Mouse (Mus musculus): ENCODE data around the gene Prr5l.

Gene Prr5l

GRCm38 (mm10) chr2:101816646-101817308 lies 66.0 kb downstream of the Prr5l start:
- TF ChIP-seq GATA4 (IDR thresholded peaks at IDR 0.05; ENCODE audit: insufficient replicate concordance, low read length), result no peak

- no peak for TF ChIP-seq GATA4 (IDR thresholded peaks at IDR 0.05; ENCODE audit: insufficient replicate concordance, low read length)
These were observed 67.4 kb downstream of the Prr5l start for GRCm38 (mm10) chr2:101815250-101815934.

- no peak for TF ChIP-seq GATA4 (IDR thresholded peaks at IDR 0.05; ENCODE audit: insufficient replicate concordance, low read length)
These were observed 68.6 kb downstream of the Prr5l start for GRCm38 (mm10) chr2:101814272-101814625.

GRCm38 (mm10) chr2:101813581-101814271 lies 69.1 kb downstream of the Prr5l start:
- TF ChIP-seq GATA4 (IDR thresholded peaks at IDR 0.05; ENCODE audit: insufficient replicate concordance, low read length), result no peak

- TF ChIP-seq GATA4 (IDR thresholded peaks at IDR 0.05; ENCODE audit: insufficient replicate concordance, low read length), result no peak
These were observed 70.9 kb downstream of the Prr5l start for GRCm38 (mm10) chr2:101811925-101812324.

GRCm38 (mm10) chr2:101810774-101811173 lies 72.1 kb downstream of the Prr5l start:
- no peak for TF ChIP-seq GATA4 (IDR thresholded peaks at IDR 0.05; ENCODE audit: insufficient replicate concordance, low read length)

GRCm38 (mm10) chr2:101809640-101810305 lies 73.1 kb downstream of the Prr5l start:
- no peak for TF ChIP-seq GATA4 (IDR thresholded peaks at IDR 0.05; ENCODE audit: insufficient replicate concordance, low read length)

- TF ChIP-seq GATA4 (IDR thresholded peaks at IDR 0.05; ENCODE audit: insufficient replicate concordance, low read length), result no peak
These were observed 75.1 kb downstream of the Prr5l start for GRCm38 (mm10) chr2:101807756-101808155.

GRCm38 (mm10) chr2:101802240-101802639 lies 80.6 kb downstream of the Prr5l start:
- TF ChIP-seq GATA4 (IDR thresholded peaks at IDR 0.05; ENCODE audit: insufficient replicate concordance, low read length), result no peak

- no peak for TF ChIP-seq GATA4 (IDR thresholded peaks at IDR 0.05; ENCODE audit: insufficient replicate concordance, low read length)
These were observed 85.0 kb downstream of the Prr5l start for GRCm38 (mm10) chr2:101797901-101798250.

GRCm38 (mm10) chr2:101797166-101797900 lies 85.5 kb downstream of the Prr5l start:
- TF ChIP-seq GATA4 (IDR thresholded peaks at IDR 0.05; ENCODE audit: insufficient replicate concordance, low read length), result no peak

- no peak for TF ChIP-seq GATA4 (IDR thresholded peaks at IDR 0.05; ENCODE audit: insufficient replicate concordance, low read length)
These were observed 86.3 kb downstream of the Prr5l start for GRCm38 (mm10) chr2:101796287-101797115.

GRCm38 (mm10) chr2:101792130-101792529 lies 90.7 kb downstream of the Prr5l start:
- TF ChIP-seq GATA4 (IDR thresholded peaks at IDR 0.05; ENCODE audit: insufficient replicate concordance, low read length), result no peak

- TF ChIP-seq GATA4 (IDR thresholded peaks at IDR 0.05; ENCODE audit: insufficient replicate concordance, low read length), result no peak
These were observed 99.6 kb downstream of the Prr5l start for GRCm38 (mm10) chr2:101783255-101783654.

Measured in liver, adult (tissue).